Mouse (Mus musculus): Measurements from ENCODE around the gene Tecr. TPM values are rescaled to one million over a fixed set of nuclear protein-coding genes. Genes with fewer than 3 reads are reported as not detected.

Tecr gene
- polyA plus RNA-seq, 1 experiment from 2014 or later = 531 TPM

DNA sequence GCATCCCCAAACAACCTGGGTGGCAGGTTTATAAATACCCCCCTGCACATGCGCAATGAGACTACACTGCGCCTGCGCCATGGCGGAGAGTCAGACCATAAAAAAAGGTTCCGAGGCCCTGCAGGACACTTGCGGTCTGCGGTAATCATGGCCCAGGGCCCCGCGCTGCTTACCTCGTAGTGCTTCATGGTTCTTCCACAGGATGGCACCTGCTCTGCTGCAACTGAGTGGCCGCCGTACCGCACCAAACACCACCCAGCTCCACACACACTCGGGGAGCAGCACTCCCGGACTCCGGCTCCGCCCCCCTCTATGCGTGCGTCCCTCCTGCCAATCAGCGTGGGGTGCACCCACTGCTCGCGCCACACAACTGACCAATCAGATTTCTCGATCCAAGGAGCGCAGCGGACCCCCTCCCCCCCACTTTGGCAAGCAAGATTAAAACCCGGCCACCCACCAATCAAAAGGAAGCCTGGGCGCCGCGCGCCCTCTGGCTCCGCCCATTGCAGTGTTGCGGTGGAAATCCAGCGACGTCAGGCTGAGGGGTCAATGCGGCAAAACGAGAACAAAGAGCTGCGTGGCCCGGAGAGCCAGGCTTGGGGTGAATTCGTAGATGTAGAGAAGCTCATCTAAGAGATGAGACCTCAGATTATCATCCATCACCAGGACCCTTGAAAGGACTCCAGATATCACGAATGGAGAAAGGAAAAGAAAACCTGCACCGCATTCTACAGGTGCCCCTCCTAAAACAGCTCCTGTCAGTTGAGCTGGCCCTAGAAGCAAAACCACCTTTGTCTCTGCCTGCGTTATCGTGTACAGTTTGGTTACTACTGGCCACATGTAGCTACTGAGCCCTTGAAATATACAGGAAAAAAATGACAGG lies 13.4 kb downstream of the Tecr start:
- H3K36me3 ChIP-seq (ENCODE audit: control insufficient read depth, insufficient read depth, low read length) = no peaks in the 10 kb centered on the region
- H3K9ac ChIP-seq (ENCODE audit: low read depth, low read length) = peak overlapping the region; percentile 87
- H3K27ac ChIP-seq (ENCODE audit: low read depth, low read length) = peak overlapping the region; percentile 90
- ATAC-seq (replicated peaks; ENCODE audit: insufficient number of reproducible peaks, low FRiP score, low TSS enrichment) = peak; percentile 99
- H3K9me3 ChIP-seq (replicated peaks; ENCODE audit: control insufficient read depth, low read length) = no peaks in the 10 kb centered on the region
- peaks cover 9% of the 10 kb centered on the region for H3K4me1 ChIP-seq (ENCODE audit: control insufficient read depth, insufficient read depth, low read length)
- H3K4me3 ChIP-seq (ENCODE audit: low read depth, low read length) = peak overlapping the region; percentile 91
- peak overlapping the region; percentile 93 for H3K4me2 ChIP-seq
- under 1% methylated on average over 43 of the region's 43 CpGs for WGBS (ENCODE audit: insufficient replicate concordance)
- H3K27me3 ChIP-seq (ENCODE audit: control insufficient read depth, insufficient read depth, low read length) = no peaks in the 10 kb centered on the region

DNA sequence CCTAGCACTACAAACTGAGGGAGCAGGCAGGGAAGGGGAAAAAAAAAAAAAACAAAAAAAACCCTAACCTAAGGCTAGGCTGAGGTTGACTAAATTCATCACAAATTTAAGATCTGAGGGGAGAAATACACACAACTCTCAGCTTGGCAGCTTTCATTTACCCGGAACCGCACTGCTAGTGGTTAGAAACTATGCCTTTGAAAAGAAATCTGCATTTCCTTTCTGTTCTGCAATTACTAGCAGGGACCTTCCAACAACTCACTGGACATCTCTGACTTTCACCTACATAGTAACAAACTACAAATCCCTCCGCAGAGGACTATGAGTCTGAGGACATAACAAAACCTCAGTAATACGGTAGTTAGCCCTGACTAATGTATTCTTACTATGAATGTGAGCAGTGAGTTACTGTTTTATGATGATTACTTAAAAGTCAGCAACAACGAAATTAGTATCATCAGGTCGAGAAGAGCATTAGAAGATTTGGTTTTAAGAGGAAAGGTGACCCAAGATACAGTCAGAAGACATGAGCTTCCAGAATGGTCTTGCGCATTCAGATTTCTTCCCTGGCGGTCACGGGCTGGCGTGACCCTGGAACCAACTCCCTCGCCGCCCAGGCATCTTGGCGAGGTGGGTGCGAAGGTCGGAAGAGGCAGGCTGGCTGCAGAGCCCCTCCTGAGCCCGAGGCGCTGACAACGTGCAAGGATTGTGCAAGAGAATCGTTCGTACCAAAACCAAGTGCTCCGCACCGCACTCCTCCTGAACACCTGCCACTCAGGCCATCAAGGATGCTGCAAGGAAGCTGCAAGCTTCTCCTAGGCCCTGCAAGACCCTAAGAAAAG lies 14.2 kb downstream of the Tecr start:
- Histone ChIP-seq H3K9me3 (replicated peaks; ENCODE audit: control insufficient read depth, low read length) (no peaks in the 10 kb centered on the region), H3K27ac (ENCODE audit: low read depth, low read length) (peak overlapping the region; percentile 82), H3K9ac (ENCODE audit: low read depth, low read length) (peak overlapping the region; percentile 87), H3K4me2 (peak overlapping the region; percentile 93), H3K27me3 (ENCODE audit: control insufficient read depth, insufficient read depth, low read length) (no peaks in the 10 kb centered on the region), H3K4me3 (ENCODE audit: low read depth, low read length) (peak overlapping the region; percentile 91), H3K4me1 (ENCODE audit: control insufficient read depth, insufficient read depth, low read length) (peaks cover 9% of the 10 kb centered on the region), H3K36me3 (ENCODE audit: control insufficient read depth, insufficient read depth, low read length) (no peaks in the 10 kb centered on the region)
- no peak; the same call in 1 of the 2 replicates for ATAC-seq (replicated peaks; ENCODE audit: insufficient number of reproducible peaks, low FRiP score, low TSS enrichment)
- 7% methylated on average over 22 of the region's 22 CpGs for WGBS (ENCODE audit: insufficient replicate concordance)

DNA sequence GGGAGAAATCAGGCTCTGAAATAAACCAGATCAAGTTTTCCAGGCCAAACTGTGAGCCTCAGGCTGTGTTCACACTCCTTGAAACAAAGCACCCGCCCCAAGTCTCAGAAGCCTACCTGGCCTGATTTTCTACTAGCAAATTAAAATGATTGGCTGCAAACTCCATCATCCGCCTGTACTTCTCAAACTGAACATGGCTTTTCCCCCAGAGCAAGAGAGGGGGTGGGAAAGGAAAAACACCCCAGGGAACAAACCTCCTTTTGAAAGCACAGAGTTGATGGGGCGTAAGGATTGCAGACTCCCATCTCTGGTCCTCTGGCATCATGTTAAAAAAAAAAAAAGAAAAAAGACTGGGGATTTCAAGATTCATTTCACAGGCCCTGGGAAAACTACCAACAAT lies 15.1 kb downstream of the Tecr start:
- WGBS (ENCODE audit: insufficient replicate concordance) = 81% methylated on average over 3 of the region's 3 CpGs
- no peak for ATAC-seq (replicated peaks; ENCODE audit: insufficient number of reproducible peaks, low FRiP score, low TSS enrichment)
- Histone ChIP-seq H3K4me1 (ENCODE audit: control insufficient read depth, insufficient read depth, low read length) (peaks cover 16% of the 10 kb centered on the region), H3K36me3 (ENCODE audit: control insufficient read depth, insufficient read depth, low read length) (no peaks in the 10 kb centered on the region), H3K4me2 (peak overlapping the region; percentile 93), H3K9ac (ENCODE audit: low read depth, low read length) (peak overlapping the region; percentile 54; the same call in 1 of the 2 replicates), H3K27ac (ENCODE audit: low read depth, low read length) (no peak overlapping the region), H3K4me3 (ENCODE audit: low read depth, low read length) (peak overlapping the region; percentile 91), H3K27me3 (ENCODE audit: control insufficient read depth, insufficient read depth, low read length) (no peaks in the 10 kb centered on the region), H3K9me3 (replicated peaks; ENCODE audit: control insufficient read depth, low read length) (no peaks in the 10 kb centered on the region)

DNA sequence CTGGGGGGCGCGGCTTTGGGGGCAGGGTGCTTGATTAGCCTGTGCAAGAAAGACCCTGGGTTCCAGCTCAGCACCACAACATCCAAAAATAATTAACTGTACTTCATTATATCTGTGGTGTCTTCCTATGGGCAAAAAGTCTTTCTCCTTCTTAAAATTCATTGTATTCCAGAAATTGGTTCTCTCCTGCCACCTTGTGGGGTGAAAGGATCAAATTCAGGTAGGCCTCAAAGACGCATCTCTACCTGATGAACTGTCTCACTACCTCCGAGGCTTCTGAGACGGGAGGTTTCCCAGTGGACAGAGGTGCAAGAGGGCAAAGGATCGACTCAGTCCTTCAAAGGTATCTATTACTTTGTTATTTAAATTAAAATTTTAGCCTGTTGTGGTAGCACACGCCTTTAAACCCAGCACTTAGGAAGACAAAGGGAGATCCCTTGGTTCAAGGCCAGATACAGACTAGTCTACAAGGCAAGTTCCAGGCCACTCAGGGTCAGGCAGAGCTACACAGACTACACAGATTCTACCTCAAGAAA lies 17.2 kb downstream of the Tecr start:
- WGBS (ENCODE audit: insufficient replicate concordance) = 87% methylated on average over 7 of the region's 7 CpGs

DNA sequence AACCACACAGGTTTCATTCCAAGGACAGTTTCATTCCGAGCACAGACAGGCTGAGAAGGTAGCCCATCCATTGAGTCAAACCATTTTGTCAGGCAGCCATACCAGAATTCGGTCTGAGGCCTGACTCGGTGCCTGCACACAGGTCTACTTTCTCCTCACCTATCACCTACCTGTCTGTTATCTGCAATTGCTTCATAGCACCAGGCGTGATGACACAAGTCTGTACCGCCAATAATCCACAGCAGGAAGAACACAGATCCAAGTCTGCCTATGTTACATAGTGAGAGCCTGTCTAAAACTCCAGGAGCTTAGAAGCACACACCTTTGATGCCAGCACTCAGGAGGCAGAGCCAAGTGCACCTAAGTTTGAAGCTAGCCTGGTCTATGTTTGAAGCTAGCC lies 18.9 kb downstream of the Tecr start:
- H3K4me3 ChIP-seq (ENCODE audit: low read depth, low read length) = no peak overlapping the region
- no peaks in the 10 kb centered on the region for H3K9me3 ChIP-seq (replicated peaks; ENCODE audit: control insufficient read depth, low read length)
- H3K4me2 ChIP-seq = no peak overlapping the region
- H3K27ac ChIP-seq (ENCODE audit: low read depth, low read length) = no peak overlapping the region
- peaks cover 20% of the 10 kb centered on the region for H3K4me1 ChIP-seq (ENCODE audit: control insufficient read depth, insufficient read depth, low read length)
- no peaks in the 10 kb centered on the region for H3K27me3 ChIP-seq (ENCODE audit: control insufficient read depth, insufficient read depth, low read length)
- 91% methylated on average over 5 of the region's 5 CpGs for WGBS (ENCODE audit: insufficient replicate concordance)
- H3K9ac ChIP-seq (ENCODE audit: low read depth, low read length) = no peak overlapping the region
- H3K36me3 ChIP-seq (ENCODE audit: control insufficient read depth, insufficient read depth, low read length) = no peaks in the 10 kb centered on the region
- ATAC-seq (replicated peaks; ENCODE audit: insufficient number of reproducible peaks, low FRiP score, low TSS enrichment) = no peak

More for the DNA sequence above, 17.2 kb downstream of the Tecr start:
- H3K4me1 ChIP-seq (ENCODE audit: control insufficient read depth, insufficient read depth, low read length) = peaks cover 20% of the 10 kb centered on the region
- H3K4me2 ChIP-seq = no peak overlapping the region
- no peaks in the 10 kb centered on the region for H3K27me3 ChIP-seq (ENCODE audit: control insufficient read depth, insufficient read depth, low read length)
- H3K27ac ChIP-seq (ENCODE audit: low read depth, low read length) = no peak overlapping the region
- H3K4me3 ChIP-seq (ENCODE audit: low read depth, low read length) = no peak overlapping the region
- H3K36me3 ChIP-seq (ENCODE audit: control insufficient read depth, insufficient read depth, low read length) = no peaks in the 10 kb centered on the region
- no peak overlapping the region for H3K9ac ChIP-seq (ENCODE audit: low read depth, low read length)
- ATAC-seq (replicated peaks; ENCODE audit: insufficient number of reproducible peaks, low FRiP score, low TSS enrichment) = no peak
- H3K9me3 ChIP-seq (replicated peaks; ENCODE audit: control insufficient read depth, low read length) = no peaks in the 10 kb centered on the region

DNA sequence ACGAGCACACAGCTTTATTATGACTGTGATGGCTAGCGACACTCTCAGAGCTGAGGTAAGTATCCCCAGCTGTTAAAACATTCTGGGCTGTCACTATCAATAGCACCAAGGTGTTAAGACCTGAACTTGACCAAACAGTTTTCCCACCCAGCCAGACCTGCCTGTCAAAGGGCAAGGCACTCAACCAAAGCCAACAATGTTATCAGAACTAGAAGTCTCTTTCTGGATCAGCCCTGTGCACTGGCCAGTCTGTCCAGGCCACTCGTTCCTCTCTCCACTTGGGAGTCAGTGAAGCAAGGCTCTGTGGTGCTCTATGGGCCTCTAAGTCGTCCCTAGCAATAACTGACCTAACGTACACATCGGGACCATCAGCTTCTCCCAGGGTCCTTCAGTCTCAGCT lies 20.1 kb downstream of the Tecr start:
- Histone ChIP-seq H3K27me3 (ENCODE audit: control insufficient read depth, insufficient read depth, low read length) (no peaks in the 10 kb centered on the region), H3K4me1 (ENCODE audit: control insufficient read depth, insufficient read depth, low read length) (peaks cover 15% of the 10 kb centered on the region), H3K4me2 (no peak overlapping the region), H3K9me3 (replicated peaks; ENCODE audit: control insufficient read depth, low read length) (no peaks in the 10 kb centered on the region), H3K36me3 (ENCODE audit: control insufficient read depth, insufficient read depth, low read length) (no peaks in the 10 kb centered on the region), H3K9ac (ENCODE audit: low read depth, low read length) (0 out of 2 replicates have a peak overlapping the region, but pooled peaks have one; percentile 8), H3K27ac (ENCODE audit: low read depth, low read length) (no peak overlapping the region), H3K4me3 (ENCODE audit: low read depth, low read length) (no peak overlapping the region)
- 73% methylated on average over 6 of the region's 6 CpGs for WGBS (ENCODE audit: insufficient replicate concordance)
- ATAC-seq (replicated peaks; ENCODE audit: insufficient number of reproducible peaks, low FRiP score, low TSS enrichment) = no peak

DNA sequence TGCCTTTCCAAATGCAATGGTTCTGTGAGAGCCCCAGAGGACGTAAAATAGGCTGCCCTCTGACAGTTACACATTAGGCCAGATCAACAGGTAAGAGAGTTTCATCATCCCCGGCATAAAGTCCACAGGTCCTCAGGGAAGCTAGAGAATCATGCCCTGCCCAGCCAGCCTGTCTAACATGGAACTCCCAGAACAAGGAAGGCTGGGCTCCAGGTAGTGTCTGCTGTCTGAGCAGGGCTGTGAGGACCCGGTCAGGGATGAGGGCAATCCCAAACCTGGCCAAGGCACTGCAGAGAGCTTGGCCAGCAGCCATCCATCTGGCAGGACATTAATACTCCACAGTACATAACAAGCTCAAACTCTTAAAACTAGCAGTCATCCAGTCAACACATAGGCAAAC lies 22.4 kb downstream of the Tecr start:
- Histone ChIP-seq H3K4me3 (ENCODE audit: low read depth, low read length) (no peak overlapping the region), H3K9me3 (replicated peaks; ENCODE audit: control insufficient read depth, low read length) (no peaks in the 10 kb centered on the region), H3K36me3 (ENCODE audit: control insufficient read depth, insufficient read depth, low read length) (no peaks in the 10 kb centered on the region), H3K9ac (ENCODE audit: low read depth, low read length) (no peak overlapping the region), H3K27me3 (ENCODE audit: control insufficient read depth, insufficient read depth, low read length) (no peaks in the 10 kb centered on the region), H3K4me1 (ENCODE audit: control insufficient read depth, insufficient read depth, low read length) (peaks cover 11% of the 10 kb centered on the region), H3K27ac (ENCODE audit: low read depth, low read length) (no peak overlapping the region), H3K4me2 (no peak overlapping the region)
- ATAC-seq (replicated peaks; ENCODE audit: insufficient number of reproducible peaks, low FRiP score, low TSS enrichment) = no peak
- 80% methylated on average over 3 of the region's 3 CpGs for WGBS (ENCODE audit: insufficient replicate concordance)

DNA sequence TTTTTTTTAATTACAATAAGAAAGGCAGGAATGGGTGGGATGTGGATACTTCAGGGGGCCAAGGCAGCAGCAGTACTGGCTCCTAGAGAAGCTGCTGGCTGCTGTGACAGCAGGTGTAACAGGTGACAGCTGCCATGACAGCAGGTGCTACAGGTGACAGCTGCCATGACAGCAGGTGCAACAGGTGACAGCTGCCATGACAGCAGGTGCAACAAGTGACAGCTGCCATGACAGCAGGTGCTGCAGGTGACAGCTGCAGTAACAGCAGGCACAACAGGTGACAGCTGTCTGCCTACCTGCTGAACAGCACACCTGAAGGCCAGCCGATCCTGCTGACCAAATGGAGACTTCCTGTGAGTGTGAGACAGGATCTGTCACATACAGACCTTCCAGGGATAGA lies 23.0 kb downstream of the Tecr start:
- no peaks in the 10 kb centered on the region for H3K27me3 ChIP-seq (ENCODE audit: control insufficient read depth, insufficient read depth, low read length)
- peaks cover 12% of the 10 kb centered on the region for H3K4me1 ChIP-seq (ENCODE audit: control insufficient read depth, insufficient read depth, low read length)
- H3K36me3 ChIP-seq (ENCODE audit: control insufficient read depth, insufficient read depth, low read length) = no peaks in the 10 kb centered on the region
- no peaks in the 10 kb centered on the region for H3K9me3 ChIP-seq (replicated peaks; ENCODE audit: control insufficient read depth, low read length)
- ATAC-seq (replicated peaks; ENCODE audit: insufficient number of reproducible peaks, low FRiP score, low TSS enrichment) = no peak
- H3K27ac ChIP-seq (ENCODE audit: low read depth, low read length) = no peak overlapping the region
- no peak overlapping the region for H3K4me3 ChIP-seq (ENCODE audit: low read depth, low read length)
- no peak overlapping the region for H3K4me2 ChIP-seq
- WGBS (ENCODE audit: insufficient replicate concordance) = 91% methylated on average over 1 of the region's 1 CpGs
- H3K9ac ChIP-seq (ENCODE audit: low read depth, low read length) = no peak overlapping the region

Data from heart, embryonic 11.5 days (tissue).